Mouse (Mus musculus) T-cell, adult 2 months (primary cell): Measurements from ENCODE around the gene C1qtnf5.
"Not testable (repeated sequence)": the region's sequence is repeated elsewhere in the genome, so short reads cannot be mapped to it uniquely, and the experiment has no call there.

Experiments used
- DNase-seq: peaks from one replicate; pipeline ENCODE4 v3.0.0; 2022; ENCODE audit warnings: low spot score

C1qtnf5 gene

DNA sequence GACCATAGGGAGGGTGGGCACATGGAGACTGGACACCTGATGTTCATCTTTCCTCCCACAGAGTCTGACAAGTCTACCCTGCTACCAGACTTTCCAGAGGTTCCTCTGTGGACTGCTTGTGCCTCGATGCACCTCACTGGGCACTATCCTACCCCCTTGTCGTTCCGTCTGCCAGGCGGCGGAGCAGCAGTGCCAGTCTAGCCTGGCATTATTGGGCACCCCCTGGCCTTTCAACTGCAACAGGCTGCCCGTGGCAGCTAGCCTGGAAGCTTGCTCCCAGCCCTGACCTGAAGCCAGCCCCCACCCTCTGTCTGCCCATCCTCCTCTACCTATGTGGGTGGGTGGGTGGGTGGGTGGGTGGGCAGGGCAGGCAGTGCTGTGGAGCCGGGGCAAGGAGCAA lies 863 bp upstream of the C1qtnf5 start:
- DNase-seq = no peak

DNA sequence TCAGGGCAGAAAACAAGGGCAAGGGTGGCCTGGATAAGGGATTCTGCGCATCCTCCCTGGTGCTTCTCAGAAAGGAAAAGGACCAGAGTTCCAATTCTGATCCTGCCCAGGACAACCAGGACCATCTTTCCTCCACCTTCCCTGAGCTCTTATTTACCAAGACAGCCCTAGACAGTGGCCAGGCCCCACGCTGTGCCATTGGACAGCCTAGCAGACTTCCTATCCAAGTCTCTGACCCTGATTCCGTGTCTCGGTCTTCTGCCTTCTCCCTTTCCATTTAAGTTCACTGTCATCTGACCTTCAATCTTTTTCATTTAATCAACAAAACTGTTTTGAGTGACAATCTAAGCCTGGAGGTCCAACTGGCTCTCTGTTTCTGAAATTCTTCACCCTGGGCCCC lies 449 bp upstream of the C1qtnf5 start:
- DNase-seq = no peak

- no peak for DNase-seq
Measured at GRCm38 (mm10) chr9:44107557-44108179, 623 bp downstream of the C1qtnf5 start.

DNA sequence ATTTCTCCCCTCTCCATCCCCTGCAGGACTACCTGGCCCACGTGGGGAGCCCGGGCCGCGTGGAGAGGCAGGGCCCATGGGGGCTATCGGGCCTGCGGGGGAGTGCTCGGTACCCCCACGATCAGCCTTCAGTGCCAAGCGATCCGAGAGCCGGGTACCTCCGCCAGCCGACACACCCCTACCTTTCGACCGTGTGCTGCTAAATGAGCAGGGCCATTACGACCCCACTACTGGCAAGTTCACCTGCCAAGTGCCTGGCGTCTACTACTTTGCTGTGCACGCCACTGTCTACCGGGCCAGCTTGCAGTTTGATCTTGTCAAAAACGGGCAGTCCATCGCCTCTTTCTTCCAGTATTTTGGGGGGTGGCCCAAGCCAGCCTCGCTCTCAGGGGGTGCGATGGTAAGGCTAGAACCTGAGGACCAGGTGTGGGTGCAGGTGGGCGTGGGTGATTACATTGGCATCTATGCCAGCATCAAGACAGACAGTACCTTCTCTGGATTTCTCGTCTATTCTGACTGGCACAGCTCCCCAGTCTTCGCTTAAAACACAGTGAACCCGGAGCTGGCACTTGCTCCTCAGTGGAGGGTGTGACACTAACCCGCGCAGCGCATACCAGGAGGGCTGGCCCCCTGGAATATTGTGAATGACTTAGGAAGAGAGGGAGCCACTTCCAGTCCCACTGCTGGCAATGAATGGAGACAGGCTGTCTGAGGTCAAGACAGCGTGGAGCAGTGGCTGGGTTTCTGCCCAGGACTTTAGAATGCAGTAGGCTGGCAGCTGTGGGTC lies 1.4 kb downstream of the C1qtnf5 start:
- DNase-seq = no peak

DNA sequence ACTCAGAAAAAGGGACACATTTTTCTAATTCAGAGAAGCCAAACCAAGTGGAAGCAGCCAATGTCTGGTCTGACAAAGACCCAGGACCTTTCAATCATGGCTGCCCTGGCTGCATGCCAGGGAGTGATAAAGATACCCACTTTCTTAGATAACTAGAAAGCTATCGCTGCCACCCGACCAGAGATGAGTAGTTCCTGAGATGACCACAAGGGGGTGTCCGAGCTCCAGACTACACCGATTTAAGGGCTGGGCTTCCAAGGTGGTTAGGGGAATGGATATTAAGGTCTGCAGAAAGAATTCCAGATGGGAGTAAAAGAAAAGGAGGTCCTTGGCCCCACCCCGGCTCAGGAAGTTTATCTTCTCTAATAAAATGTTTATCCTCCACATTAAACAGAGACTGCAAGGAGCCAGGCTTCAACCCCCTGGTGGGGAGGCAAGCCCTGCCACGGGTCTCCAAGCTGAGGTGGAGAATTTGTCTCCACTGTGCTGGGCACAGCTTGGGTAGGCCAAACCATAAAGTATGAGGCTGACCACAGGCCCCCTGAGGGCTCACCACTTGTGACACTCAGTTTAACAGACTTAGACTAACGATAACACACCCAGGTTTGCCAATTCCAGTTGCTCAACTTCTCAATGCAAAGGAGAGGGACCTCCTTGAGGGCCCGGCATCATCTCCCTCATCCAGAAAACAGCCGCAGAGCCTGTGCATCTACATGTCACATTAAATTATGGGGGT lies 2.5 kb downstream of the C1qtnf5 start:
- peak; percentile 69 for DNase-seq

DNA sequence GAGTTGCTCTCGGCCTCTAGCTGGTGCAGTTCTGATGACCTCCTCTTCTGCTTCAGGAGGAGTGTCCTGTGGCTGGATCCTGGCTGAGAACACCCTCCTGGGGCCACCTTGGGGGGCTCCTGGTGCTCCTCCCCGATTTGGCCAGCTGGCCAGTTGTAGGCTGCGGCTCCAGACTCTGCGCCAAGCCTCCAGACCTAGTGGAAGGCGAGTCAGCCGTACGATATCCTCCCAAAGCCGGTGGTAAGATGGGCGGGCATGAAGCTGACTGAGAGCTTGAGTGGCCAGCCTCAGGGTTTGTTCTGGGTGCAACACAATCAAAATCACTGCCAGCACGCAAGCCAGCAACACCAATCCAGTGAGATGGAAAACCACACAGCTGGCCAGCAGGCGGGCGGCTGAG lies 4.9 kb downstream of the C1qtnf5 start:
- not testable (repeated sequence) for DNase-seq

GRCm38 (mm10) chr9:44113105-44113789 lies 6.2 kb downstream of the C1qtnf5 start, which contains the start of the genes Gm49380 and Rnf26:
Gene Gm49380, minus strand, starts transcription at chr9:44113500.
Gene Rnf26, minus strand, starts transcription at chr9:44113517.
- DNase-seq = peak; percentile 96

DNA sequence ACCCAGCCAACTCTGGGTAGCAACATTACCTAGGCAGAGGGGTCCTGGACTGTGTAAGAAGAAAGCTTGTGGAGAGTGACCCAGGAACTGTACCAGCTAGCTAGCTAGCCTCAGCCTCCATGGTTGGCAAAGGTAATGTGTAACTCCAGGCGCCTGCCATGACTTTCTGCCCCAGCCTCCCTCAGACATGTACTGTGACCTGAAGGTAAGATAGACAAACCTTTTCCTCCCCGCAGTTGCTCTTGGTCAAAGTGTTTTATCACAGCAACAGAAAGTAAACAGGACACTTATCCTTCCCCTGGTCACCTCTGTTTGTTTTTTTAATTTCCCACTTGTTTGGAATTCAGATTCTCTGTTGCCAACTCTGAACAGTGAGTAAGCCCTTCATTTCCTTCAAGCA lies 7.4 kb downstream of the C1qtnf5 start:
- DNase-seq = no peak

GRCm38 (mm10) chr9:44115599-44115998 lies 8.6 kb downstream of the C1qtnf5 start:
- no peak for DNase-seq

DNA sequence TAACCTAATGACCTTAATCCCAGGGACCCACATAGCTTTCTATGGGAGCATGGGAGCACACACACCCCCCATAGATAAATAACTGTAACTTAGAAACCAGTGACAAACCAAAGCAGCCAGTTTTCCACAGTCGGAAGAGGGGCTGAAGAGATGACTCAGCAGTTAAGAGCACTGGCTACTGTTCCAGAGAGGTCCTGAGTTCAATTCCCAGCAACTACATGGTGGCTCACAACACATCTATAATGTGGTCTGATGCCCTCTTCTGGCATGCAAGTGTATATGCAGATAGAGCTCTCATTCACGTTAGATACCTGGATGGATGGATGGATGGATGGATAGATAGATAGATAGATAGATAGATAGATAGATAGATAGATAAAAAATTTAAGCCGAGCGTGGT lies 9.1 kb downstream of the C1qtnf5 start:
- no peak for DNase-seq

GRCm38 (mm10) chr9:44119011-44119410 lies 12.0 kb downstream of the C1qtnf5 start:
- DNase-seq = peak; percentile 40

DNA sequence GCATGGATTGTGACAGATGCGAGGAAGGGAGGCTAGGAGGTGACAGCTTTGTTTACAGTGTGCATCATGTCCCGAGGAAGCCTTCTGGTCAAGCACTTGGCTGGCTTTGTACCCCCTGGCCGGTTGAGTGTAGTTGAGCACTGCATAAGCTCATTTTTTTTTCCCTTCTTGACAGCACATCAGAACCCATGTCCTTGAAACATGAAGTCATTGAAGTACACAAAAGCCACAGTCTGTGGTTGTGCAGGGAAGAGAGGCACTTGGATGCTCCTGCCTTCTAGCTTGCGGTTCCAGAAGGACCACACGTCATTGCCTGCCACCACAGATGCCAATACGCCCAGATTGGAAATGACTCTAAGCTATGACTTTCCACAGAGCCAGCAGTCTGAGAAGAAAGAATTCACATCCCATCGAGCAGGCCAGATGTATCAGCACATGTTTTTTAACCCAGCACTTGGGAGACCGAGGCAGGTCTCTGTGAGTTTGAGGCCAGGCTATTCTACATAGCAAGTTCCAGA lies 13.0 kb downstream of the C1qtnf5 start:
- no peak for DNase-seq

GRCm38 (mm10) chr9:44124317-44124716 lies 17.3 kb downstream of the C1qtnf5 start:
- no peak for DNase-seq

DNA sequence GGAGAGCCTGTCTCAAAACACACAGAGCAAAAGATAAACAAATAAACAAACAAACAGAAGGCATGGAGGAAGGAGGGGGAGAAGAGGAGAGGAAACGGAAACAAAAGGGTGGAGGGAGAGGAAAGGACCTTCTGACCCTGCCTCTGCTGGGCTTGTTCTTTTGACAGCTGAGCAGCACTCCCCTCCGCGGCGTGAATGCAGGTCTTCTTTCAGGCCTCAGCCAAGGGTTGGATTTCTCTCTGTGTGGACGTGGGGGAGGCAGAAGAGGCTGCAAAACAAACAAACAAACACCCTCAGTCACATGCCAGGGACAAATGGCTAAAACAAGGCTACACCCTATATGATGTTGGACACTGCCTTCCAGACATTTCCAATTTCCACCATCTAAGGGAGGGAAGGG lies 18.0 kb downstream of the C1qtnf5 start:
- DNase-seq = no peak

- peak; percentile 80 for DNase-seq
Measured at GRCm38 (mm10) chr9:44125546-44126428, 18.7 kb downstream of the C1qtnf5 start.

DNA sequence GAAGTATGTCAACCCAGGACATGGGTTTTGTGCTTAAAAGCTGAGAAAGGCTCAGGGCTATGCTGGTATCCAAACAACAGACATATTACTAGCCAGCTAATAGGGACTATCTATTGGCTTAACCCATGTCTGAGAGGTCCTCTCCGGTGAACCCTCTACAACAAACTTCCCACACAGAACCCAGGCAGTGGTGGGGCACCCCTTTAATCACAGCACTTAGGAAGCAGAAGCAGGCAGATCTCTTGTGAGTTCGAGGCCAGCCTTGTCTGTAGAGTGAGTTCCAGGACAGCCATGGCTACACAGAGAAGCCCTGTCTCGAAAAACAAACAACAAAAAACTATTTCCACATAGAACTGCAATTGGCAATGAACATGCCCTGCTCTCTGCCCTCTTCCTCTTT lies 19.7 kb downstream of the C1qtnf5 start:
- no peak for DNase-seq

GRCm38 (mm10) chr9:44127351-44127801 lies 20.3 kb downstream of the C1qtnf5 start:
- DNase-seq = no peak

- DNase-seq = no peak
Measured at GRCm38 (mm10) chr9:44129633-44130032, 22.6 kb downstream of the C1qtnf5 start.

DNA sequence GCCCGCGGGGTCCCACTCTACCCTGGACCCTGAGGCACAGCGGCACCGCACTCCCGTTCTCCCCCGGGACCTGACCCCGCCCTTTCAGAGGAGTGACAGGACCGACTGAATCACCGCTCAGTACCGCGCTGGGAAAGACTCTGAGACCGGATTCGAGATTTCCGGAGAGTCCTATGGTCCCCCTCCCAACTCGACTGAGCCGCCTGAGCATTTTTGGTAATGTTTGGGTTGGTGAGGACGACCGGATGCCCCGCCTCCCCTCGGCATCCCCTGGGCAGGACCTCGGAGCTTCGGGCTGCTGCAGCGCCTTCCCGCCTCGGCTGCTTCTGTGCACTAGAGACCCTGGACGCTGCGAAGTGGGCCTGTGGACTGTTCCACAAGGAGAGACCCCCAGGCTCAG lies 23.0 kb downstream of the C1qtnf5 start:
- peak; percentile 85 for DNase-seq

DNA sequence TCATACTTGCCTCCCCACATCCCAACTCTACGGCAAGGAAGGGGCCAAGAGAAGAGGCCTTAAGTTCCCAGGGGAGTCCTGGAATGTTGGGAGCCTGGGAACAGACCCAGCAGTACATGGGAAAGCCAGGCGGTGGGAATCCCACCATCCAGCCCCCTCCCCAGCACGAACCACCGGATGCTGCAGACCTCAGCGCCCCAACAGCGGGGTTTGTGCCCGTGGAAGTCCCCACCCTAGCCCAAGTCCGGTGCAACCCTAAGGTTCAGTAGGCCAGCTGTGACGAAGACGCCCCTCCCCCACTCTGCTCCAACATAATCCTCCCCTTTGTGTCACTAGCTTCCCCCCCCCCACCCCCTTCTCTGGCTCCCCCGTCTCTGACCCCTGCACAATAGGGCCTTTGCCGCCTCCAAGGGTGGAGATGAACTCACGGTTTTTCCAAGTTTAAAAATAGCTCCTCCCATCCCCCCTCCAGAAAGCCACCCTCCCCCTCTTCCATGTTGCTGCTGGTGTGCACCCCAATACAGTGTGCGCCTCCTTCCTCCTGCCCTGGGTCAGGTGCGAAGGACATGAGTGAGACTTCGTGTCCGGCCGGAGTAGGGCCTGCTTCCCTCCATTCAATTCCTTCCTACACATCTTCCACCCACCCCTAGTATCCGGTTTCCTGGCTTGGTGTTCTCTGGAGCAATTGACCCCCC lies 23.7 kb downstream of the C1qtnf5 start:
- no peak for DNase-seq

DNA sequence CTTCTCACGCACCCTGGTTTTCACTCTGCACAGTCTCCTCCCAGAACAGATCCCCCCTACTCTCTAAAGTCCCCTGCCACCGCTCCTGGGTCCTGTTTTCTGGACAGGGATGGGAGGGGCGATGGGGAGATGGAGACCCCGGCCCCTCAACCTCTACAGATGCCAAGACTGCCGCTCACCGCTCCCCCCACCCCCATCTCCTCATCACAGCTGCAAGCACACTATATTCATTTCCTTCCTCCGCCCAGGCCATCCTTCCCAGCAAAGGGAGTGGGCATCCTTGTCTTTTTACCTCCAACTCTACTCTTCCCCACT lies 24.2 kb downstream of the C1qtnf5 start:
- DNase-seq = no peak
